Mouse (Mus musculus): Measurements from ENCODE around the gene Nat10.

The Nat10 gene

GRCm38 (mm10) chr2:103760906-103761716 is at the start of gene Nat10:
Gene Nat10 (minus strand): TSS chr2:103761270.
- peak; percentile 99 for DNase-seq

GRCm38 (mm10) chr2:103810412-103810811 is 49.3 kb upstream of the Nat10 start:
- peak; percentile 50 to 54 for DNase-seq

DNA sequence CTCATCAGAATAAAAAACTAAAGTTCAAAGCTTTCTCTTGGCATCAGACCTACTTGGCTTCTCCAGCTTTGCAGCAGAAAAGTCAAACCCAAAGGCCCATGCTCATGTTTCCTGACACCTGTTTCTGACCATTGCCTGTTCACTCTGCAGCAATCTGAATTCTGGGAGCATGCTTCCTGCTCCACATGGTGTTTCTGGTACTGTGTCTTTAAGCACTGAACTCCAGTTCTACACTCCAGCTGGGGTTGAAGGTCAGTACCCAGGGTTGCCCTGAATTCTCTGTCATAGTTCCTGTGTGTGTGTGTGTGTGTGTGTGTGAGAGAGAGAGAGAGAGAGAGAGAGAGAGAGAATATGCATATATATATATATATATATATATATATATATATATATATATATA is 47.4 kb upstream of the Nat10 start:
- DNase-seq: peak; percentile 62 to 70

DNA sequence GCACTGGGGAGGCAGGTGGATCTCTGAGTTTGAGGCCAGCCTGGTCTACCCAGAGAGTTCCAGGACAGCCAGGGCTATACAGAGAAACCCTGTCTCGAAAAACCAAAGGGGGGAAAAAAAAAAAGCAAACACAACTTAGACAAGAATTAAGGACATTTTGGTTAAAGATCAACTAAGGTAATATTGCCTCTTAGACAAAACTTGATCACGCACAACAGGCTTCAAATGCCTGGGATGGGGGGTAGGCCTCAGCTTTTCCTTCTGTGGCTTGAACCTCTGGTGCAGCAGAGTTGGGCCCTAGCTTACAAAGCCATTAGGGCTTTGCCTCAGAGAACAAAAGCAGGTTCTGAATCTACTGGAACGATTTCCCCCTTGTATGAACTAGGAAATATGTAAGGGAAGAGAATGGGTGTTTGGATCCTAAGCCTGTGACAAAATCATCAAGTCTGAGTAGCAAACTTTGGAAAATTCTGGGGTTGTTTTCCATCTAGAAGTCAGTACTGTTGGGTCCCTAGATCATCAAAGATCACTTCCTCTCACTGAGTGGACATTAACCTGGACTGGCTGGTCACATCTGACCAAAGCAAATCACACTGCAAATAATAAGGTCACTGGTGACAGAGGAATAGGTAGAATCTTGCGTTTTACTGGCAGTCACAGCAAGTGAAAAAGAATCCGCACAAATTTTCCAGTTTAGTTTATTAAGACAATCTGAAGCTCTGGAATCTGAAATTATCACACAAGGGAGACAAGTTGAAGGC is 42.9 kb upstream of the Nat10 start:
- no peak for DNase-seq

GRCm38 (mm10) chr2:103802422-103802821 is 41.4 kb upstream of the Nat10 start:
- DNase-seq: peak; percentile 27 to 39

DNA sequence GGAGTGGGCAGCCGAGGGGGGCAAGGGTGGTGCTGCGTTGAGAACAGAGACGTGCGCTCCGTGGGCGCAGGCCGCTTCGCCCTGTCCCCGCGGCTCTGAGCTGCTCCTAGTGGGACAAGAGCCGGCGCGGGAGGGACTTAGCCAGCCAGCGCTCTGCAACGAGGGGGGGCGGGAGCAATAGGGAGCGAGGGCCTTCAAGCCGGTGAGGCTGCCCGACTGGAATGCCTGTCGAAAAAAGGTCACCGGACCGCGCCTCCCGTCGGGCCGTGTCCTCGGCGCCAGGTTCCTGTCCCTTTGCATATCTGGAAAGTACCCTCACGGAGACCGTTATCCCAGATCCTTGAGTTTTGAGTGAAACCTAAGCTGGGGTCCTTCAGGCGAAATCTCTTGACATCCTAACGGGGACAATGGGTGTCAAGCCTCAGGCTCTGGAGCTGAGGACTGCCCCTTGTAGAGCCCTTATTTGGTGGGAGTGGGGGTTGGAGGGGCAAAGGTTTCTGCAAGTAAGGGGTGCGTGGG is 36.5 kb upstream of the Nat10 start, which contains the start of gene Caprin1:
TSS of gene Caprin1 (minus strand) at position 159 of the 519 bp plus-strand sequence.
- peak; percentile 94 for DNase-seq

DNA sequence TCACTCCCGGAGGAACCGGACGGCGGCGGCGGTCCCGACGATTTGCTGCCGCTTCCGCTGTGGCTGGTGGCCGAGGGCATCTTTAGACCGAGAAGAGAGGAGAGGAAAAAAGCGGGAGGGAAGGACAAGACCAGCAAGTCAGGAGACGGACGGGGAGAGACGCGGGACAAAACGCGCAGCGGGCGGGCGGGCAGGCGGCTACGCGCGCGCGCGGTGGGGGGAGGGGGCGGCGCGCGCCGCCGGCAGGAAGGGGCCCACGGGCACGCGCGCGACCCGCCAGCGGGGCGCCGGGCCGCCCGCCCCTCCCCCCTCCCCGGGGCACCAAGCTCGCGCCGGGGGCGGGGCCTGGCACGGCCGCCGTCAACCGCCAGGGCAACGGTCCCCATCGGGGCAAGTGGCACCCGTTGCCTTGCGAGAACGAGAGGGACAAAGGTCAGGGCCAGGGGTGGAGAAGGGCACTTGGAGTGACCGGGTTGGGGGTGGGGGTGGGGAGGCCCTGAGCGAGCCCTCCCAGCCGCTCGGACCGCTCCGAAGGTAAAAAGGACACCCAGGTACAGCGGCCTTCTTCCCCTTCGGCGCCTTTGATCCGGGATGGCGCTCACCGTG is 35.9 kb upstream of the Nat10 start:
- DNase-seq: peak; percentile 88 to 95

DNA sequence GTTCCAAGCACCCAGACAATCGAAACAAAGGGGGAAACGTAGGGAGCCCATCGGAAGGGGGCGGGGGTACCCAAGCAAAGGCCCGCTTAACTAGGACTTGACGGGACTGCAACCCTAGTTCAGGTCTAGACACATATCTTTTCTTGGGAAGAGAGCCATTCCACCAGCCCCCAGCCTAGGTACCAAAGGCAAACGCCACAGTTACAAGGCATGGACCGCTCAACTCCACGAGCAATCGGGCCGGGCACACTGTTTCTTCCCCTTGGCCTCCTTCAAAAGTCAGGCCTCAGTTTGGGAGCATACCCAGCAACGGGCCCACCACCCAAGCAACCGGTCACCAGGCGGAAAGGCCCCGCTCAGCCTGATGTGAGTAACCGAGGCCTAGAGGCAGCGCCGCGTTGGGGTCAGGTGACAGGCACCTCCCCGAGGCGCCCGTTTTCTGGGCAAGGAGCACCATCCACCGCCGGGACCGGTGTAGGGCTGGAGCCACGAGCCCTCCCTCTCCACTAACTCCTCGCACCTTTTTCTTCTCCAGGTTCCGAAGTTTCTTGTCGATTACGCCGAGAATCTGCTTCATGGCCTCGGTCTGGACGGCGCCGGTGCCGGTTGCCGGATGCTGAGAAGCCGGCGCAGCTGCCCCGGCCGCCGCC is 35.3 kb upstream of the Nat10 start:
- DNase-seq: peak; percentile 66 to 79

DNA sequence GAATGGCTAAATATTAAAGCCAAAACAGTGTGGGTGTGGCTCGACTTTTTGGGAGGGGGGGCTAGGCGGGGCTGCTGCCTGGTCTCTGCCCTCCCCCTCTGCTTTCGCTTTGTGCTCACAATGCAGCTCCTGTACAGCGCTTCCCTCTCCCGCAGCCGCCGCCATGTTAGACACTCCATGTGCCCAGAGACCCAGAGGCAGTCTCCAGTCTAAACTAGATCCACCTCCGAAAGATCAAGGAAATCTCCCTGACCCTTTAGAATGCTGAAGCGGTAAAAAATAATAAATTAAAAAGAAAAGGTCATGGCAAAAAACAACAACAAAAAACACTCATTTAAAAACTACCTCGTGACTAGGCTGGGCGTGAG is 34.8 kb upstream of the Nat10 start:
- peak; percentile 86 for DNase-seq

DNA sequence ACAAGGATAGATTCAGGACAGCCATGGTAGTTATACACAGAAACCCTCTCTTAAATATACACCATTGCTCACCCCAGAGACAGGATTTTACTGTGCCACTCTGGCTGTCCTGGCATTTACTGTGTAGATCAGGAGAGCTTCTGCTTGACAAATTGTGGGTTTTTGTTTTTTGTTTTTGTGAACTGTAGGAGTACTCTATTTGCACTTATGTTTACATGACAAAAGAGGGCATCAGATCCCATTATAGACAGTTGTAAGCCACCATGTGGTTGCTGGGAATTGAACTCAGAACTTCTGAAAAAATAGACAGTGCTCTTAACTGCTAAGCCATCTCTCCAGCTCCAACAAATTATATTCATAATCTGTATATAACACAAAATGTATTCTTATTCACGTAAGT is 30.9 kb upstream of the Nat10 start:
- DNase-seq: no peak

DNA sequence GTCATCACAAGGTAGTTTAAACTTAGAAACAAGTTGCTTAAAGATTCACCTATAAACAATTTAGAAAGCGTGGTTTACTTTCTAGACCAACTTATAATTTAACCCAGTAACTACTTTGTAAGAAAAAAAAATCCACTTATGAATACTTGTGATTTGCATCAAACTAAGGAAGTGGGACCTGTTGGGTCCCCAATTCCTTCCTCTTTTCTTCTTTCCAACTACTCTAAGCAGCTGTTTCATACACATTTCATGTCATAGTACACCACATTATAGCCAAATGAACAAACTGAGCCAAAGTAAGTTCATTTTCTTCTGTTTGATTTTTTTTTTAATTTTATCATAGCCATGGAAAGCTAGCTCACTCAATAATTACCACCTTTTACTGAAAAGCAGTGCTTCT is 24.7 kb upstream of the Nat10 start:
- DNase-seq: no peak

- peak in 1 of 2 experiments; percentile 55 for DNase-seq
These were observed 23.6 kb upstream of the Nat10 start for GRCm38 (mm10) chr2:103784621-103785020.

DNA sequence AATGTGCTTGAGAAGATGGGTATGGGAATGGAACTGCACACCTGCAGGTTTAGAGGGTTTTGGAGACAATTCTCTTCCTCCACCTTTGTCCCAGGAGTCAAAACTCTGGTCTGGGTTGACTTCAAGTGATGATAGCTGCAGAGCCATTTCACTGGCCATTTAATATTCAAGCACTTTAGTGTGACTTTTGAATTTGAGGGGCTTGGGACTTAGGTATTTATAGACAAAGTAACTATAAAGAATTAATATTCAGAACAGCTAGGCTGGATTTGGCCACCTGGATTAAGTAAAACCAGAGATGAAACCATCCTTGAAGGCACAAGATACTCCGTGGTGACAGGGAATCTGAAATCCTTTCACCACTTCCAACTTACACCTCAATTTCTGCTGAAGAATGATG is 1.4 kb upstream of the Nat10 start:
- DNase-seq: no peak

- no peak for DNase-seq
These were observed 923 bp upstream of the Nat10 start for GRCm38 (mm10) chr2:103761993-103762392.

GRCm38 (mm10) chr2:103760421-103760820 is 649 bp downstream of the Nat10 start:
- peak in 1 of 2 experiments; percentile 10 for DNase-seq

GRCm38 (mm10) chr2:103755458-103756085 is 5.5 kb downstream of the Nat10 start:
- no peak for DNase-seq

- no peak for DNase-seq
These were observed 6.5 kb downstream of the Nat10 start for GRCm38 (mm10) chr2:103754614-103755013.

GRCm38 (mm10) chr2:103751771-103752170 is 9.3 kb downstream of the Nat10 start:
- no peak for DNase-seq

DNA sequence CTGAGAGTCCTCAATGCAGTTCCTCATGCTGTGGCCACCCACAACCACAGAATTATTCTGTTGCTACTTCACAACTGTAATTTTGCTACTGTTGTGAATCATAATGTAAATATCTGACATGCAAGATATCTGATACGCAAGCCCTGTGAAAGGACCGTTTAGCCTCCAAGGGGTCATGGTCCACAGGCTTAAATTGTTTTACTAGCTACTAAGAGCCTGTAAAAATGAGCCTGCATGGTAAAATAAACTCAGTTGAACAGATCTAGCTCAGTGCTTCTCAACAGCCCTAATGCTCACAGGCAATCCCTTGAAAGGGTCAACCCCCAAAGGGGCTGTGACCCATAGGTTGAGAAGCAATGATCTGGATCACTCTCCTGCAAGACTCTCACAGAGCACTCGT is 12.0 kb downstream of the Nat10 start:
- DNase-seq: no peak

DNA sequence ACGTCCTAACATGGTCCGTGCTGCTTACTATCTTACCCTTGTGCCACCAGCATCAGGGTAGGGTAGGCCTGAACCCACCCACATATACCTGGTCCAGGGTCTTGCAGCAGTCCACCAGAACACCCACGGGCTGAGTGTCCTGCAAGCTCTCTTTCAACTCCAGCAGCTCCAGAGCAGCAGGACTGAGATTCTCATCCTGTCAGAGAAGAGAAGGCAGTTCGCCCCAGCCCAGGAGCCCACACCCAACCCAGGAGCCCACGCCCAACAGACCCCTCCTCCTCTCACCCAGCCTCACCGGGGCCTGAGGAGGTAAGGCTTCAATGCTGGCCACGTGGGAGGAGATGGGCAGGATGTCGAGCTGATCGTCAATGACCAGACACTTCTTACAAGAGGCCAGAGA is 13.2 kb downstream of the Nat10 start:
- DNase-seq: no peak

- no peak for DNase-seq
These were observed 14.3 kb downstream of the Nat10 start for GRCm38 (mm10) chr2:103746761-103747160.

GRCm38 (mm10) chr2:103746096-103746495 is 15.0 kb downstream of the Nat10 start:
- no peak for DNase-seq
